Mouse (Mus musculus) fat pad, adult 2 months (tissue): ENCODE results near the gene Wasl.

ENCODE experiments used
- DNase-seq: peaks from one replicate; pipeline ENCODE4 v3.0.0-alpha.2; 2011; ENCODE audit warnings: low read depth, low spot score; ENCODE audit errors: extremely low read depth

Gene Wasl

DNA sequence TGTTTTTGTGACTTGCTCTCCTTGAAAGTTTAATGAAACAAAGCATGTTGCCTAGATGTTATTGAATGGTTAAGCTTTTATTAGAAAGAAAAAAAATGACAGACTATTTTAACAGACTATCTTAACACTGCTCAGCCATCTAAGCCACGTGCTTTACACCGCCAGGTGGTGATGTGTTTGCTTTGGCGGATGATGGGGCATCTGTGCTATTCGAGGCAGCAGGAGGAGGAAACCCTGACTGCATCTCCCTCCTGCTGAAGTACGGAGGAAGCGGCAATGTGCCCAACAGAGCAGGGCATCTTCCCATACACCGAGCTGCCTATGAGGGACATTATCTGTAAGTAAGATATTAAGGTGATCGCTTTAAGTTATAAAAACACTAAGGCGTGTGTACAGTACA, 100.7 kb downstream of the Wasl start:
- DNase-seq = no peak
